Mouse (Mus musculus) stomach, embryonic 16.5 days (tissue): ENCODE results near the gene Tmem231. TPM values are rescaled to one million over a fixed set of nuclear protein-coding genes. Genes with fewer than 3 reads are reported as not detected.

Experiments used
- ATAC-seq: fragments of 200-750 bp; cut with Nextera tagmentation; 2 replicates; pipeline ENCODE4 v1.8.0; 2017; ENCODE audit warnings: moderate number of reproducible peaks, moderate TSS enrichment; ENCODE audit not compliant: insufficient read depth, low FRiP score
- H3K27ac ChIP-seq: fragments of 300-500 bp; sonication (generic); 2 replicates; pipeline ENCODE4 v1.5.1; 2014; ENCODE audit warnings: low read length
- H3K27me3 ChIP-seq: fragments of 300-500 bp; sonication (generic); 2 replicates; pipeline ENCODE4 v1.6.1; 2014; ENCODE audit warnings: low read length, control low read depth, mixed read lengths; ENCODE audit not compliant: control insufficient read depth, insufficient read depth
- H3K36me3 ChIP-seq: fragments of 300-500 bp; sonication (generic); 2 replicates; pipeline ENCODE4 v1.6.1; 2014; ENCODE audit warnings: low read length; ENCODE audit not compliant: control insufficient read depth, insufficient read depth
- H3K4me1 ChIP-seq: fragments of 300-500 bp; sonication (generic); 2 replicates; pipeline ENCODE4 v1.6.1; 2014; ENCODE audit warnings: low read length, control low read depth, mixed read lengths; ENCODE audit not compliant: control insufficient read depth, insufficient read depth
- H3K4me2 ChIP-seq: fragments of 300-500 bp; sonication (generic); 2 replicates; pipeline ENCODE4 v1.6.1; 2014; ENCODE audit warnings: low read depth, low read length, mixed read lengths
- H3K4me3 ChIP-seq: fragments of 300-500 bp; sonication (generic); replicated peaks from 2 replicates; pipeline ENCODE4 v1.5.1; 2014; ENCODE audit warnings: mild to moderate bottlenecking, low read length
- H3K9ac ChIP-seq: fragments of 300-500 bp; sonication (generic); 2 replicates; pipeline ENCODE4 v1.6.1; 2014; ENCODE audit warnings: low read length
- H3K9me3 ChIP-seq: fragments of 300-500 bp; sonication (generic); replicated peaks from 2 replicates; pipeline ENCODE4 v1.6.1; 2016; ENCODE audit warnings: low read length, control low read depth; ENCODE audit not compliant: control insufficient read depth
- WGBS: fragments of 180-500 bp; shearing (Covaris S2); extraction: QIAGEN DNeasy Blood & Tissue Kit; methylation state at CpG from one replicate; pipeline ENCODE4 v1.1.7; 2014; 5-methylcytosine and 5-hydroxymethylcytosine counted together
- polyA plus RNA-seq: library from polyadenylated mRNA; unstranded; fragments of >200 nt; fragmentation: Nextera tagmentation; extraction: Ambion mirVana; gene quantifications from 2 replicates; pipeline ENCODE4 v1.2.1, GENCODE M21; 2015

The Tmem231 gene
- polyA plus RNA-seq, 1 experiment from 2014 or later, result 13.0 TPM

DNA sequence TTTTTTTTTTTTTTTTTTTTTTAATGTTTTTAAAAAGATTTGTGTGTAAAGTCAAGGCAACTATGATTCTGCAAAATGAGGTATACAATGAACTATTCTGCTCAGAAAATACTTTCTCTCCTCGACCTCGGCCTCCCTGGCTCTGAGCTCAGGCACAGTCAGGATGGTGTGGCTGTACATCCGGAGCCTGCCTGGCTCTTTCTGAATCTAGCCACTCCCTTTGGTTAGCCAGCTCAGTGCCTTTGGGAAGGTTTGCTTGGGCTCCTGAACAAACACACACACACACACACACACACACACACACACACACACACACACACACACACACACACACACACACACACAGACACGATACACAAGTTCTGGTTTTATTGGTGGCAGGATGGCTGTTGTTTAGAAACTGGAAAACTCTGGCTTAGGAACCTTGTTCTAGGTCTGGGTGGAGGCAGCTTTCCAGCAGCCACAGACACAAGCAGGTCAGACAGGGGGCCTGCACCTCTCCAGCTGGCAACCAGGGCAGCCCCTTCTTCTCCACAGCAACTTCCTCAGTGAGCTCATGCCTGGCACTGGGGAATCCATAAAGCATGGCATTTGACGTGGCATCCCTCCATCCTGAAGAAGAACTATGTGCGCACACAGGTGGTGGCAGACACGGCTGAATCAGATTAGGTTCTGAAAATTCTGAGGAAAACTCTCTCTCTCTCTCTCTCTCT lies 31.3 kb upstream of the Tmem231 start:
- Histone ChIP-seq H3K36me3 (no peaks in the 10 kb centered on the region), H3K27ac (no peak overlapping the region), H3K27me3 (no peaks in the 10 kb centered on the region), H3K4me2 (no peak overlapping the region), H3K9me3 (no peaks in the 10 kb centered on the region), H3K9ac (no peak overlapping the region), H3K4me1 (no peaks in the 10 kb centered on the region), H3K4me3 (no peak overlapping the region)
- no peak for ATAC-seq
- 50% methylated on average over 7 of the region's 7 CpGs for WGBS

- ATAC-seq, result no peak
- Histone ChIP-seq H3K4me2 (no peak overlapping the region), H3K27me3 (no peaks in the 10 kb centered on the region), H3K36me3 (no peaks in the 10 kb centered on the region), H3K9ac (no peak overlapping the region), H3K9me3 (no peaks in the 10 kb centered on the region), H3K4me3 (no peak overlapping the region), H3K4me1 (no peaks in the 10 kb centered on the region), H3K27ac (no peak overlapping the region)
- 50% methylated on average over 5 of the region's 5 CpGs for WGBS
Measured at GRCm38 (mm10) chr8:111964351-111964750, 30.7 kb upstream of the Tmem231 start.

GRCm38 (mm10) chr8:111963546-111963945 lies 29.9 kb upstream of the Tmem231 start:
- H3K4me3 ChIP-seq, result no peak overlapping the region
- no peak overlapping the region for H3K27ac ChIP-seq
- H3K9me3 ChIP-seq, result no peaks in the 10 kb centered on the region
- H3K27me3 ChIP-seq, result no peaks in the 10 kb centered on the region
- no peaks in the 10 kb centered on the region for H3K36me3 ChIP-seq
- no peak for ATAC-seq
- WGBS, result 88% methylated on average over 4 of the region's 4 CpGs
- no peak overlapping the region for H3K9ac ChIP-seq
- H3K4me2 ChIP-seq, result no peak overlapping the region
- H3K4me1 ChIP-seq, result no peaks in the 10 kb centered on the region

GRCm38 (mm10) chr8:111963091-111963490 lies 29.4 kb upstream of the Tmem231 start:
- Histone ChIP-seq H3K9ac (no peak overlapping the region), H3K4me2 (no peak overlapping the region), H3K4me1 (no peaks in the 10 kb centered on the region), H3K4me3 (no peak overlapping the region), H3K36me3 (no peaks in the 10 kb centered on the region), H3K9me3 (no peaks in the 10 kb centered on the region), H3K27ac (no peak overlapping the region), H3K27me3 (no peaks in the 10 kb centered on the region)
- no peak for ATAC-seq
- 73% methylated on average over 10 of the region's 10 CpGs for WGBS

DNA sequence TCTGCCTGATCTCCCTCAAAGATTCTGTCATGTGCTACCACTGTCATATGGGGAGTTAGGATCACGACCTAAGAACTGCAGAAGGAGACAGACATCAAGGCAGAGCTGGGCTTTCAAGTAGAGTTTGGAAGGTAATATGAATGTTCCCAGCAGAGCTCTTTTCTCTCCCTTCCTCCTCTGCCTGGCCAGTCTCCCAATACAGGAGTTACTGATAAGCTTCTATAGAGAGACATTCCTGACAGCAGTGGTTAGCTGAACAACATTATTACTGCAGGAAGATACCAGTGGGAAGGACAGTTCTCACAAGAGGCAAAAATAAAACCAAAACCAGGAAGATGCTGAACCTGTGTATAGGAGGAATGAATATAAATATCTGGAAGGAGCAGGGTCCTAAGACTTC lies 28.9 kb upstream of the Tmem231 start:
- no peak overlapping the region for H3K9ac ChIP-seq
- WGBS, result 55% methylated on average over 1 of the region's 1 CpGs

DNA sequence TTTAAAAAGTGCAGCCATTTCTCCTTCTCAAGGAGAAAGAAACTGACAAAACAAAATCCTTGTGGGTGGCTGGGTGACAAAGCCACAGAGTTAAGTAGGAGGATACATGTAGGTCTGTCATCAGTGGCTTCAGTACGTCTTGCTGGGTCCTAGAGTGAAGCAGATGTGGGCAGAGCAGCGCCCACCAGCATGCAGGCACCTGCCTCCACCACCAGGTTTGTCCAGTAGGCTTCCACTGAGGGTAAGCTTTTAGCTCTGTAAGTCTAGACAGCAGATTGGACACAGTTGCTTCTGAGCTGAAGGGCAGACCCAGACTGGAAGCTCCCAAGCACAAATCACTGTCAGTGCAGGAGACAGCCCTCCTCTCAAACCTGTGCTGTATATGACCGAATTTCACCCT lies 27.6 kb upstream of the Tmem231 start:
- Histone ChIP-seq H3K9me3 (no peaks in the 10 kb centered on the region), H3K27ac (no peak overlapping the region), H3K27me3 (no peaks in the 10 kb centered on the region), H3K4me1 (no peaks in the 10 kb centered on the region), H3K4me3 (no peak overlapping the region), H3K9ac (no peak overlapping the region), H3K36me3 (peaks cover 3% of the 10 kb centered on the region; the same call in 1 of the 2 replicates), H3K4me2 (no peak overlapping the region)
- WGBS, result 75% methylated on average over 3 of the region's 3 CpGs
- no peak for ATAC-seq

More for the DNA sequence above, 28.9 kb upstream of the Tmem231 start:
- Histone ChIP-seq H3K4me1 (no peaks in the 10 kb centered on the region), H3K36me3 (no peaks in the 10 kb centered on the region), H3K9me3 (no peaks in the 10 kb centered on the region), H3K27ac (no peak overlapping the region), H3K4me2 (no peak overlapping the region), H3K4me3 (no peak overlapping the region), H3K27me3 (no peaks in the 10 kb centered on the region)
- no peak for ATAC-seq

GRCm38 (mm10) chr8:111960591-111961321 lies 27.1 kb upstream of the Tmem231 start:
- Histone ChIP-seq H3K4me3 (no peak overlapping the region), H3K9ac (no peak overlapping the region), H3K4me1 (no peaks in the 10 kb centered on the region), H3K27ac (no peak overlapping the region), H3K9me3 (no peaks in the 10 kb centered on the region), H3K36me3 (peaks cover 3% of the 10 kb centered on the region; the same call in 1 of the 2 replicates), H3K27me3 (no peaks in the 10 kb centered on the region), H3K4me2 (no peak overlapping the region)
- WGBS, result 73% methylated on average over 15 of the region's 15 CpGs
- no peak for ATAC-seq

DNA sequence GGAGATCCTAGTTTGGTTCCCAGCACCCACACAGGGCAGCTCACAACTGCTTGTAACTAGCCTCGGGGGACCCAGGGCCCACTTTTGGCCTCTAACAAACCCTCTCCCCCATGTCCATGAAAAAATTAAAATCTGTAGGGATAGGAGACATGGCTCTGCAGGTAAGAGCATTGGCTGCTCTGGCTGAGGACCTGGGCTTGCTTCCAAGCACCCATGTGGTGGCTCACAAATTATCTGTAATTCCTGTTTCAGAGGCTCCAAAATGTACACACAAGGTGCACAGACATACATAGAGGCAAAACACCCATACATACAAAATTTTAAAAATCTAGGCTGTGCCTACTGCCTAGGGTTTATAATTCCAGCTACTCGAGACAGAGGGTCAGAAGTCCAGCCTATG lies 23.6 kb upstream of the Tmem231 start:
- Histone ChIP-seq H3K9me3 (no peaks in the 10 kb centered on the region), H3K4me1 (no peaks in the 10 kb centered on the region), H3K27me3 (no peaks in the 10 kb centered on the region), H3K4me3 (no peak overlapping the region), H3K4me2 (no peak overlapping the region), H3K9ac (no peak overlapping the region), H3K36me3 (peaks cover 11% of the 10 kb centered on the region; the same call in 1 of the 2 replicates), H3K27ac (no peak overlapping the region)
- WGBS, result 92% methylated on average over 2 of the region's 2 CpGs
- ATAC-seq, result no peak

DNA sequence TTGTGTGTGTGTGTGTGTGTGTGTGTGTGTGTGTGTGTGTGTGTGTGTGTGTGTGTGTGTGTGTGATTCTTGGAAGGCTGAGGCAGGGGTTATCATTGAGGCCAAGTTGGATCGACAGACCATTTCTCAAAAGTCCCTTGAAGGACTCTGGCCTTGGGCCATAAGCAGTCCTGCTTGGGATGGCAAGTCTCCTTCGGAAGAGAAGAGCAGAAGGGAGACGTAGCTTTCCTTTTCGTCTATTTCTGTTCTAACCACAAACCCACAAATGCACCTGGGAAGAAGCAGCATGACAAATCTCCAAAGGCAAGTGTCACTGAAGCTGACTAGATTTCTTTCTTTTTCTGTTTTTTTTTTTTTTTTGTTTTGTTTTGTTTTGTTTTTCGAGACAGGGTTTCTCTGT lies 22.2 kb upstream of the Tmem231 start:
- no peak overlapping the region for H3K4me2 ChIP-seq
- no peak overlapping the region for H3K9ac ChIP-seq
- WGBS, result 89% methylated on average over 5 of the region's 5 CpGs
- H3K36me3 ChIP-seq, result peaks cover 11% of the 10 kb centered on the region; the same call in 1 of the 2 replicates
- no peaks in the 10 kb centered on the region for H3K9me3 ChIP-seq
- H3K27me3 ChIP-seq, result no peaks in the 10 kb centered on the region
- ATAC-seq, result no peak
- H3K4me3 ChIP-seq, result no peak overlapping the region
- H3K27ac ChIP-seq, result no peak overlapping the region
- no peaks in the 10 kb centered on the region for H3K4me1 ChIP-seq
